Mouse (Mus musculus) lung, adult 2 months (tissue): Measurements from ENCODE around the gene Mrpl14.

ENCODE experiments used
- CTCF ChIP-seq: fragments of 200-500 bp; IDR thresholded peaks from 2 replicates; pipeline ENCODE4 v1.5.1; 2011; ENCODE audit warnings: mild to moderate bottlenecking, low read length, control low read depth; ENCODE audit not compliant: insufficient read depth
- POLR2A ChIP-seq: fragments of 200-500 bp; IDR thresholded peaks from 2 replicates; pipeline ENCODE4 v1.6.1; 2011; ENCODE audit warnings: low read depth, mild to moderate bottlenecking, control low read depth, low read length, borderline replicate concordance; ENCODE audit errors: extremely low read depth

GRCm38 (mm10) chr17:45667986-45668385 lies 18.1 kb upstream of the Mrpl14 start:
- no peak for TF ChIP-seq POLR2A
- no peak for TF ChIP-seq CTCF
